In genomic region chr3:55464226-55464625, GRCm38 (mm10) we compare ENCODE assay signal across 21 mouse cellular contexts. TPM values are rescaled to one million over a fixed set of nuclear protein-coding genes. Genes with fewer than 3 reads are reported as not detected.
DNase-seq lines count a peak whose midpoint lies in the region; ATAC-seq and TF ChIP-seq lines count a peak whose summit lies in the region.
"Had no signal": no experiment of that assay in that cellular context is flagged by ENCODE, and none has a peak within 500 bp of the region (broad histone marks: within the 10 kb centered on the region; RNA-seq: fewer than 3 reads in every experiment).

No protein-coding gene starts in this region.

- H3K9ac ChIP-seq in hindbrain, embryonic 13.5 days = no peak overlapping the region
- no peak overlapping the region for H3K9ac ChIP-seq in hindbrain, embryonic 11.5 days (ENCODE audit: low read depth, low read length)
- H3K9ac ChIP-seq in midbrain, embryonic 16.5 days (ENCODE audit: low read depth, low read length) = no peak overlapping the region
- H3K9ac ChIP-seq: heart, embryonic 15.5 days; neural tube, embryonic 13.5 days had no signal

- peaks cover 27% of the 10 kb centered on the region for H3K4me1 ChIP-seq in hindbrain, embryonic 13.5 days (replicated peaks)
- no peaks in the 10 kb centered on the region; the same call in 1 of the 2 replicates for H3K4me1 ChIP-seq in hindbrain, embryonic 11.5 days (replicated peaks; ENCODE audit: control insufficient read depth, insufficient read depth, low read length)
- H3K4me1 ChIP-seq in midbrain, embryonic 16.5 days (ENCODE audit: control insufficient read depth, insufficient read depth, low read length) = peaks cover 34% of the 10 kb centered on the region
- peaks cover 39% of the 10 kb centered on the region for H3K4me1 ChIP-seq in midbrain, embryonic 10.5 days
- peaks cover 3% of the 10 kb centered on the region; the same call in 1 of the 2 replicates for H3K4me1 ChIP-seq in olfactory bulb, adult 2 months (ENCODE audit: control insufficient read depth, insufficient read depth, low read length)

- DNase-seq in cerebellum, adult 11 months = no peak
- DNase-seq in hindbrain, embryonic 11.5 days (ENCODE audit: low spot score) = no peak
- no peak for DNase-seq in midbrain, embryonic 10.5 days (ENCODE audit: low spot score)
- no peak for DNase-seq in yolk sac, embryonic 10.5 days (ENCODE audit: low spot score)
- DNase-seq: adrenal gland, adult 8-10 months; gastrocnemius, postnatal 25 days; heart, postnatal 4 days; kidney, adult 11 months; lung, adult 18-20 months; lung, postnatal 14 days; thymus, postnatal 36 days had no signal

- peaks cover 3% of the 10 kb centered on the region; the same call in 1 of the 2 replicates for H3K36me3 ChIP-seq in hindbrain, embryonic 13.5 days
- no peaks in the 10 kb centered on the region for H3K36me3 ChIP-seq in hindbrain, embryonic 11.5 days (ENCODE audit: control insufficient read depth, insufficient read depth, low read length)
- peaks cover 5% of the 10 kb centered on the region; the same call in 1 of the 2 replicates for H3K36me3 ChIP-seq in midbrain, embryonic 16.5 days (ENCODE audit: control insufficient read depth, insufficient read depth, low read length)
- H3K36me3 ChIP-seq in midbrain, embryonic 10.5 days = no peaks in the 10 kb centered on the region
- H3K36me3 ChIP-seq: heart, embryonic 15.5 days; neural tube, embryonic 13.5 days had no signal

- 69% methylated on average over 3 of the region's 3 CpGs for WGBS in hindbrain, embryonic 13.5 days
- WGBS in hindbrain, embryonic 11.5 days = 77% methylated on average over 3 of the region's 3 CpGs
- WGBS in midbrain, embryonic 16.5 days = 40% methylated on average over 3 of the region's 3 CpGs
- 53% methylated on average over 3 of the region's 3 CpGs for WGBS in midbrain, embryonic 10.5 days
- 23% methylated on average over 3 of the region's 3 CpGs for WGBS in olfactory bulb, adult 2 months

- H3K4me2 ChIP-seq in hindbrain, embryonic 13.5 days = peak overlapping the region; percentile 17; the same call in 1 of the 2 replicates
- no peak overlapping the region for H3K4me2 ChIP-seq in hindbrain, embryonic 11.5 days (replicated peaks; ENCODE audit: low read depth, low read length)
- H3K4me2 ChIP-seq in midbrain, embryonic 16.5 days (ENCODE audit: low read length) = peak overlapping the region; percentile 12; the same call in 1 of the 2 replicates
- H3K4me2 ChIP-seq: heart, embryonic 15.5 days; liver, embryonic 11.5 days; neural tube, embryonic 13.5 days had no signal

- H3K4me3 ChIP-seq in hindbrain, embryonic 13.5 days = no peak overlapping the region
- H3K4me3 ChIP-seq in hindbrain, embryonic 11.5 days (ENCODE audit: low read depth, low read length) = no peak overlapping the region
- no peak overlapping the region for H3K4me3 ChIP-seq in midbrain, embryonic 16.5 days (ENCODE audit: low read depth, low read length)
- no peak overlapping the region for H3K4me3 ChIP-seq in midbrain, embryonic 10.5 days
- no peak overlapping the region for H3K4me3 ChIP-seq in olfactory bulb, adult 2 months (ENCODE audit: insufficient read depth, low read depth, low read length)
- H3K4me3 ChIP-seq: heart, embryonic 15.5 days; neural tube, embryonic 13.5 days had no signal

- H3K9me3 ChIP-seq in hindbrain, embryonic 13.5 days = no peaks in the 10 kb centered on the region
- no peaks in the 10 kb centered on the region for H3K9me3 ChIP-seq in hindbrain, embryonic 11.5 days (ENCODE audit: control insufficient read depth, low read length)
- no peaks in the 10 kb centered on the region for H3K9me3 ChIP-seq in midbrain, embryonic 16.5 days (replicated peaks; ENCODE audit: control insufficient read depth, low read length, poor library complexity, severe bottlenecking)
- no peaks in the 10 kb centered on the region for H3K9me3 ChIP-seq in midbrain, embryonic 10.5 days (replicated peaks)
- H3K9me3 ChIP-seq: heart, embryonic 15.5 days; neural tube, embryonic 13.5 days had no signal

- peak; percentile 64 for ATAC-seq in cerebellum, adult (ENCODE audit: insufficient number of reproducible peaks, low FRiP score, low TSS enrichment)
- no peak for ATAC-seq in hindbrain, embryonic 13.5 days (ENCODE audit: low FRiP score)
- ATAC-seq in hindbrain, embryonic 11.5 days (ENCODE audit: low FRiP score) = no peak
- no peak for ATAC-seq in midbrain, embryonic 16.5 days
- ATAC-seq: forebrain, embryonic 14.5 days had no signal

- H3K27me3 ChIP-seq in hindbrain, embryonic 13.5 days = no peaks in the 10 kb centered on the region
- H3K27me3 ChIP-seq in hindbrain, embryonic 11.5 days (ENCODE audit: control insufficient read depth, insufficient read depth, low read length) = no peaks in the 10 kb centered on the region
- H3K27me3 ChIP-seq in midbrain, embryonic 16.5 days (ENCODE audit: control insufficient read depth, insufficient read depth, low read depth, low read length) = no peaks in the 10 kb centered on the region
- H3K27me3 ChIP-seq in midbrain, embryonic 10.5 days (ENCODE audit: low read depth, poor library complexity, severe bottlenecking) = no peaks in the 10 kb centered on the region
- H3K27me3 ChIP-seq: heart, embryonic 15.5 days; neural tube, embryonic 13.5 days had no signal

- TF ChIP-seq CTCF in olfactory bulb, adult 2 months (IDR thresholded peaks at IDR 0.05; ENCODE audit: insufficient read depth, low read depth, low read length) = no peak

- no peak overlapping the region for H3K27ac ChIP-seq in hindbrain, embryonic 13.5 days
- H3K27ac ChIP-seq in hindbrain, embryonic 11.5 days (ENCODE audit: low read depth, low read length) = no peak overlapping the region
- peak overlapping the region; percentile 58 for H3K27ac ChIP-seq in midbrain, embryonic 16.5 days (ENCODE audit: low read length)
- H3K27ac ChIP-seq in midbrain, embryonic 10.5 days (replicated peaks) = no peak overlapping the region
- H3K27ac ChIP-seq in olfactory bulb, adult 2 months (ENCODE audit: insufficient read depth, low read depth, low read length) = peak overlapping the region; percentile 62
- H3K27ac ChIP-seq: heart, embryonic 15.5 days; neural tube, embryonic 13.5 days had no signal

- TF ChIP-seq POLR2A in olfactory bulb, adult 2 months (IDR thresholded peaks at IDR 0.05; ENCODE audit: insufficient read depth, low read depth, low read length) = no peak

RNA-seq across cellular contexts. Expression of gene Gm21954, which starts 7.8 kb away (rescaled TPM):
- not detected in 2 replicates for polyA plus RNA-seq in hindbrain, embryonic 13.5 days (2015; fragmentation: Nextera tagmentation; extraction: Ambion mirVana)
- not detected in 2 replicates for polyA plus RNA-seq in hindbrain, embryonic 11.5 days (2014; fragmentation: Nextera tagmentation; extraction: Ambion mirVana)
- polyA plus RNA-seq in midbrain, embryonic 16.5 days (2015; fragmentation: Nextera tagmentation; extraction: Ambion mirVana) = not detected in 2 replicates
- not detected in 2 replicates for polyA plus RNA-seq in midbrain, embryonic 10.5 days (2016; fragmentation: Nextera tagmentation; extraction: Ambion mirVana)
- polyA plus RNA-seq in olfactory bulb, adult 2 months (2012; ENCODE audit: insufficient read depth, insufficient read length, low replicate concordance, missing spikeins) = not detected in 2 replicates
- polyA plus RNA-seq: forebrain, embryonic 14.5 days; heart, embryonic 15.5 days; kidney, embryonic 16.5 days; liver, embryonic 11.5 days; neural tube, embryonic 13.5 days; testis, adult 2 months had no signal

Comparison
In these comparisons a context has a peak if more than half of its experiments do, and no peak if none do; other contexts are left out.
1. H3K27ac ChIP-seq: peak in midbrain, embryonic 16.5 days (single experiment) and olfactory bulb, adult 2 months (single experiment); none in hindbrain, embryonic 13.5 days (single experiment), hindbrain, embryonic 11.5 days (single experiment) and midbrain, embryonic 10.5 days (single experiment).